Mouse (Mus musculus): ENCODE measurements around the gene Dhrs4. TPM values are rescaled to one million over a fixed set of nuclear protein-coding genes. Genes with fewer than 3 reads are reported as not detected.
A peak's percentile ranks its signal among the peaks of the same experiment; 100 is the strongest.

Dhrs4 gene
- polyA plus RNA-seq, 1 experiment from 2014 or later, result 121 TPM

- Histone ChIP-seq H3K27me3 (replicated peaks) (no peaks in the 10 kb centered on the region), H3K4me2 (peak within 1 kb of the TSS; percentile 98), H3K36me3 (0 out of 2 replicates have a peak, but pooled peaks cover 7% of the 10 kb centered on the region), H3K4me1 (peaks cover 7% of the 10 kb centered on the region), H3K9ac (peak within 1 kb of the TSS; percentile 47), H3K4me3 (replicated peaks) (peak within 1 kb of the TSS; percentile 71), H3K27ac (peak within 1 kb of the TSS; percentile 69), H3K9me3 (no peaks in the 10 kb centered on the region)
- WGBS, result 1% methylated on average over 65 of the region's 68 CpGs
- ATAC-seq (ENCODE audit: insufficient read depth, low FRiP score, low read depth), result peak; percentile 76
Measured at GRCm38 (mm10) chr14:55490361-55491201, 12.0 kb downstream of the Dhrs4 start, which contains the start of gene Carmil3. Gene Carmil3, plus strand, starts transcription at chr14:55490651.

GRCm38 (mm10) chr14:55491291-55491833 is 12.8 kb downstream of the Dhrs4 start:
- no peaks in the 10 kb centered on the region for H3K9me3 ChIP-seq
- no peaks in the 10 kb centered on the region for H3K27me3 ChIP-seq (replicated peaks)
- peak overlapping the region; percentile 69 for H3K27ac ChIP-seq
- H3K4me2 ChIP-seq, result peak overlapping the region; percentile 98
- ATAC-seq (ENCODE audit: insufficient read depth, low FRiP score, low read depth), result peak; percentile 81
- peak overlapping the region; percentile 47 for H3K9ac ChIP-seq
- peaks cover 7% of the 10 kb centered on the region for H3K4me1 ChIP-seq
- peak overlapping the region; percentile 71 for H3K4me3 ChIP-seq (replicated peaks)
- 0 out of 2 replicates have a peak, but pooled peaks cover 7% of the 10 kb centered on the region for H3K36me3 ChIP-seq
- under 1% methylated on average over 28 of the region's 30 CpGs for WGBS

GRCm38 (mm10) chr14:55492103-55492502 is 13.5 kb downstream of the Dhrs4 start:
- Histone ChIP-seq H3K9me3 (no peaks in the 10 kb centered on the region), H3K4me3 (replicated peaks) (no peak overlapping the region), H3K4me1 (peaks cover 7% of the 10 kb centered on the region), H3K9ac (no peak overlapping the region), H3K36me3 (0 out of 2 replicates have a peak, but pooled peaks cover 7% of the 10 kb centered on the region), H3K27ac (no peak overlapping the region), H3K4me2 (peak overlapping the region; percentile 98; the same call in 1 of the 2 replicates), H3K27me3 (replicated peaks) (no peaks in the 10 kb centered on the region)
- 29% methylated on average over 3 of the region's 3 CpGs for WGBS
- ATAC-seq (ENCODE audit: insufficient read depth, low FRiP score, low read depth), result no peak

- Histone ChIP-seq H3K4me2 (no peak overlapping the region), H3K4me3 (replicated peaks) (no peak overlapping the region), H3K4me1 (peaks cover 7% of the 10 kb centered on the region), H3K27me3 (replicated peaks) (no peaks in the 10 kb centered on the region), H3K9ac (no peak overlapping the region), H3K9me3 (no peaks in the 10 kb centered on the region), H3K27ac (no peak overlapping the region), H3K36me3 (no peaks in the 10 kb centered on the region)
- WGBS, result 71% methylated on average over 19 of the region's 20 CpGs
- ATAC-seq (ENCODE audit: insufficient read depth, low FRiP score, low read depth), result no peak
Measured at GRCm38 (mm10) chr14:55495509-55496240, 17.1 kb downstream of the Dhrs4 start.

- Histone ChIP-seq H3K36me3 (no peaks in the 10 kb centered on the region), H3K9me3 (no peaks in the 10 kb centered on the region), H3K27me3 (replicated peaks) (no peaks in the 10 kb centered on the region), H3K4me1 (0 out of 2 replicates have a peak, but pooled peaks cover under 1% of the 10 kb centered on the region), H3K4me3 (replicated peaks) (no peak overlapping the region), H3K27ac (no peak overlapping the region), H3K4me2 (no peak overlapping the region), H3K9ac (no peak overlapping the region)
- WGBS, result 69% methylated on average over 16 of the region's 16 CpGs
- ATAC-seq (ENCODE audit: insufficient read depth, low FRiP score, low read depth), result peak; percentile 8; the same call in 1 of the 2 replicates
Measured at GRCm38 (mm10) chr14:55496761-55497448, 18.3 kb downstream of the Dhrs4 start.

- WGBS, result 20% methylated on average over 6 of the region's 6 CpGs
- H3K27me3 ChIP-seq (replicated peaks), result no peaks in the 10 kb centered on the region
- no peak overlapping the region for H3K27ac ChIP-seq
- peak; percentile 54; the same call in 1 of the 2 replicates for ATAC-seq (ENCODE audit: insufficient read depth, low FRiP score, low read depth)
- H3K4me1 ChIP-seq, result no peaks in the 10 kb centered on the region
- H3K4me2 ChIP-seq, result no peak overlapping the region
- H3K9ac ChIP-seq, result no peak overlapping the region
- H3K9me3 ChIP-seq, result no peaks in the 10 kb centered on the region
- H3K36me3 ChIP-seq, result no peaks in the 10 kb centered on the region
- H3K4me3 ChIP-seq (replicated peaks), result no peak overlapping the region
Measured at GRCm38 (mm10) chr14:55497449-55497821, 18.9 kb downstream of the Dhrs4 start.

GRCm38 (mm10) chr14:55505612-55506011 is 27.1 kb downstream of the Dhrs4 start:
- Histone ChIP-seq H3K9ac (no peak overlapping the region), H3K9me3 (no peaks in the 10 kb centered on the region), H3K27me3 (replicated peaks) (no peaks in the 10 kb centered on the region), H3K4me3 (replicated peaks) (no peak overlapping the region), H3K4me2 (no peak overlapping the region), H3K4me1 (no peaks in the 10 kb centered on the region), H3K36me3 (no peaks in the 10 kb centered on the region), H3K27ac (no peak overlapping the region)
- ATAC-seq (ENCODE audit: insufficient read depth, low FRiP score, low read depth), result no peak
- whole genome bisulfite sequencing, result 85% methylated on average over 9 of the region's 9 CpGs

- no peaks in the 10 kb centered on the region for H3K9me3 ChIP-seq
- WGBS, result 48% methylated on average over 7 of the region's 7 CpGs
- H3K27ac ChIP-seq, result no peak overlapping the region
- H3K9ac ChIP-seq, result no peak overlapping the region
- no peak for ATAC-seq (ENCODE audit: insufficient read depth, low FRiP score, low read depth)
- no peak overlapping the region for H3K4me2 ChIP-seq
- H3K27me3 ChIP-seq (replicated peaks), result peaks cover 4% of the 10 kb centered on the region; the same call in 1 of the 2 replicates
- no peaks in the 10 kb centered on the region for H3K4me1 ChIP-seq
- no peaks in the 10 kb centered on the region for H3K36me3 ChIP-seq
- H3K4me3 ChIP-seq (replicated peaks), result no peak overlapping the region
Measured at GRCm38 (mm10) chr14:55507801-55508200, 29.2 kb downstream of the Dhrs4 start.

- no peak overlapping the region for H3K4me2 ChIP-seq
- H3K9me3 ChIP-seq, result no peaks in the 10 kb centered on the region
- peaks cover 4% of the 10 kb centered on the region; the same call in 1 of the 2 replicates for H3K27me3 ChIP-seq (replicated peaks)
- H3K4me3 ChIP-seq (replicated peaks), result no peak overlapping the region
- H3K4me1 ChIP-seq, result no peaks in the 10 kb centered on the region
- H3K9ac ChIP-seq, result no peak overlapping the region
- no peak for ATAC-seq (ENCODE audit: insufficient read depth, low FRiP score, low read depth)
- H3K27ac ChIP-seq, result no peak overlapping the region
- 76% methylated on average over 10 of the region's 10 CpGs for whole genome bisulfite sequencing
- no peaks in the 10 kb centered on the region for H3K36me3 ChIP-seq
Measured at GRCm38 (mm10) chr14:55509540-55509939, 31.0 kb downstream of the Dhrs4 start.

- 72% methylated on average over 22 of the region's 22 CpGs for WGBS
- Histone ChIP-seq H3K4me2 (no peak within 1 kb of the TSS), H3K9ac (no peak within 1 kb of the TSS), H3K36me3 (no peaks in the 10 kb centered on the region), H3K4me3 (replicated peaks) (no peak within 1 kb of the TSS), H3K27ac (no peak within 1 kb of the TSS), H3K4me1 (no peaks in the 10 kb centered on the region), H3K9me3 (no peaks in the 10 kb centered on the region), H3K27me3 (replicated peaks) (peaks cover 4% of the 10 kb centered on the region; the same call in 1 of the 2 replicates)
- ATAC-seq (ENCODE audit: insufficient read depth, low FRiP score, low read depth), result no peak
Measured at GRCm38 (mm10) chr14:55510125-55510731, 31.7 kb downstream of the Dhrs4 start, which contains the start of gene Cpne6. Gene Cpne6, plus strand, starts transcription at chr14:55510445.

GRCm38 (mm10) chr14:55511037-55511436 is 32.5 kb downstream of the Dhrs4 start:
- Histone ChIP-seq H3K36me3 (no peaks in the 10 kb centered on the region), H3K27me3 (replicated peaks) (peaks cover 4% of the 10 kb centered on the region; the same call in 1 of the 2 replicates), H3K4me1 (no peaks in the 10 kb centered on the region), H3K4me3 (replicated peaks) (no peak overlapping the region), H3K9me3 (no peaks in the 10 kb centered on the region), H3K9ac (no peak overlapping the region), H3K27ac (no peak overlapping the region), H3K4me2 (no peak overlapping the region)
- WGBS, result 49% methylated on average over 7 of the region's 7 CpGs
- no peak for ATAC-seq (ENCODE audit: insufficient read depth, low FRiP score, low read depth)

Measured in stomach, embryonic 15.5 days (tissue).